Mouse (Mus musculus) fat pad, adult 2 months (tissue): ENCODE data around the gene Ttc21b.

Source experiments
- DNase-seq: peaks from one replicate; pipeline ENCODE4 v3.0.0-alpha.2; 2011; ENCODE audit warnings: low read depth, low spot score; ENCODE audit errors: extremely low read depth

Gene Ttc21b

DNA sequence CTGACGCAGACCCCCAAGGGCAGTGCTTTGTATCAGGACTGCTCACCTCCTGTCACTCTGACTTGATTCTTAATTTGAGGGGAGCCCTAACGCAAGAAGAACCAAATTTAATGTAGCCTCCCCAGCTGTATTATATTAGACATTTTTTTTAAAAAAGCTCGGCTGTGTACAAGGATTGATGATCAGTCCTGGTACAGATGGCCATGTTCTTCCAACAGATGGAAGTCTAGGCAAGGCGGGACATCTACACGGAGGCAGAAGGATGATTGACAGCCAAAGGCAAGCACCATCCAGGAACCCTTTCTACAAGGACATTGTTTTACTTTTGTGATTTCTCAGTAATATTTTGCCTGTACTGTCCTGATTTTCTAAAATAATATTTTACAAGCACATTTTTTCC, 83.3 kb downstream of the Ttc21b start:
- DNase-seq, result no peak

DNA sequence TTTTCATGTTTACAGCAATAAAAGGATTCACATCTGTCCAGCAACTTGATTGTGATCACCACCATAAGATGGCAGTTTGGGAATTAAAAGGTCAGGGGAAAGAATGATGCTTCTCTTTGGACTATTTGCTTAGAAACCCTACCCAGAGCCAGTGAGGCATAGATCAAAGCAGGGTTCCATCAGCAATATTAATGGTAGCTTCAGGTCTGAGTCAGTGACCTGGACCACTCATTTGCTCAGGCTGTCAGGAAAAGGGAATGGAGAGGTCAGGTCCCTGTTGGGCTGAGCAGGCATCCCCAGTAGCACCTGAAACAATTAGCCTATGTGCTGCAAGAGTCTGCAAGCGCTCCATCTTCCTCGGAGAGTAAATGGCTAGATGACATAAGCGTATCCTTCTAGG, 84.8 kb downstream of the Ttc21b start:
- DNase-seq, result no peak

GRCm38 (mm10) chr2:66170721-66171120, 85.7 kb downstream of the Ttc21b start:
- DNase-seq, result no peak

DNA sequence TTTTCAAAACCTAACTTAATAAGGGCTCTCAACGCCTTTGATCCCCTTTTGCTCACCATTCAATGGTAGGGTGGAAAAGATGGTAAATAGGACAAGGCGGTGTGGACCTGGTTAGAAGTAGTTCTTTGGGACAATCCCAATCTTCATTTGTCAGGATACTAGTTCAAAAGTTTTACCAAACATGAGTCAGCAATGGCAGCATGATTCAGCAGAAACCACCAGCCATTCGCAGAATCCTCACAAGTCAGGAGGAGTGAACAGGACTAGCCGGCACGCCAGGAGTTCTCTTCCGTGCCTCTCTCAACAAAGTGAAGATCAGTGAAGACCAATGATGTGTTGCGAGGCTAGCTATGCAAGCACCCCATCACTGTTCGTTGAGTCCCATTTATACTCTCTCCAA, 91.4 kb downstream of the Ttc21b start:
- DNase-seq, result no peak

- no peak for DNase-seq
Observed at GRCm38 (mm10) chr2:66158140-66158915, 98.1 kb downstream of the Ttc21b start.

- DNase-seq, result no peak
Observed at GRCm38 (mm10) chr2:66151436-66151835, 105.0 kb downstream of the Ttc21b start.

GRCm38 (mm10) chr2:66150531-66150930, 105.9 kb downstream of the Ttc21b start:
- DNase-seq, result no peak

DNA sequence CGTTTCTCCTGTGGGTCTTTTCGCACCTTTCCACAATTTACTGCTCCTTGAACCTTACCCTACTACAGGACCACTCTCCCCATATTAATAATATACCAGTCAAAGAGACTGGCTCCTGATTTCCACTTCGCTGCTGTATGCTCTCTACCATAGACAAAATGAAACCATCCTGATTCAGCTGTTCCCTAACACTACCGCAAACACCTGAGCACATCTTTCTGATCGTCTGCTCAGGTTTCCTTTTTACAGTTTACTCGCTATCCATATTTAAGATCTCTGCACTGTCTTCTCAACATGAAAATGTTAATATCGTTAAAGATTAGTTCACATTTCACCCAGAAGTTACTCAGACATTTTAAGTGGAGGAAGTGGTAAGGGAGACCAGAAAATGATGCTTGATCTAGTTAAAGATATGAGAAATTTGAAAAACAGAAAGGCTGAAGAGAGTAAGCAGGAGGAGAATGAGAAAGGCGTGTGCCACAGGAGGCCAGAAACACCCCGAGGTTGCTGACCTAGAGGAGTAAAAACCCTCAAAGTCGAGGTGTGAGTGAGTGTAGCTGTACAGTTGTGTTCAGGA, 107.7 kb downstream of the Ttc21b start:
- no peak for DNase-seq

DNA sequence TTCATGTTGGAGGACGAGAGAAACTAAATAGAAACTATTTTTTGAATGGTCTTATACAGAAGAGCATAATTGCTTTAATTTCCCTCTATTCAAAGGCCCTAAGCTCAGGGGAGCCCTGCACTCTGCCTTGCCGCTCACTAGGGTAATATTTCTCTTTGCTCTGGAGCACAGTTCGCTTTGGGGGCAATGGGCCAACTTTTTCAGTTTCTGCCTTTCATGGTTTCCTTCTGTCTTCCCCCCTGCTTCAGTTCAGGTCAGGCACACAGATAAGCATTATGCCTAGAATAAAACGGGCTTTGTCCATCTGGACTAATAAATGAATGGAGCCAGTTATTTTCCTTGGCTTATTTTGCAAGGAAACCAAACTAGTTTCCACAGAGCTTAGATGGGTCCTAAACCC, 109.9 kb downstream of the Ttc21b start:
- DNase-seq, result no peak

DNA sequence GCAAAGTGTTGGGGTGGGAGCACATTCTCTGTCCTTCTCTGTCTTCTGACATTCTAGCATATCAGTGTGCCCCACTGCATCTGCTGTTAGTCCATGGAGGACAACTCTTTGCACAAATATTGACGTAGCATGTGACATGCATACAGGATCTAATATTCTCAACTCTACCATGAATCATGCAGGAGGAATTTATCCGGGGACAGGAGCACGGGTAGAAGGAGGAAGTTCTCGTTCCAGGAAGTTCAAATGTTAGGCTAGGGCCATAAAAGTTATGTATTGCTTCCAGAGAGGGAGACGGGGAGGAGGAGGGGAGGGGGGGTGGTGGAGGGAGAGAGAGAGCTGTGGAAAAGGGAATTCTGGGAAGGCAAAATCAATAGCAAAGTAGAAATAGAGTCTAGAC, 111.6 kb downstream of the Ttc21b start:
- DNase-seq, result no peak

DNA sequence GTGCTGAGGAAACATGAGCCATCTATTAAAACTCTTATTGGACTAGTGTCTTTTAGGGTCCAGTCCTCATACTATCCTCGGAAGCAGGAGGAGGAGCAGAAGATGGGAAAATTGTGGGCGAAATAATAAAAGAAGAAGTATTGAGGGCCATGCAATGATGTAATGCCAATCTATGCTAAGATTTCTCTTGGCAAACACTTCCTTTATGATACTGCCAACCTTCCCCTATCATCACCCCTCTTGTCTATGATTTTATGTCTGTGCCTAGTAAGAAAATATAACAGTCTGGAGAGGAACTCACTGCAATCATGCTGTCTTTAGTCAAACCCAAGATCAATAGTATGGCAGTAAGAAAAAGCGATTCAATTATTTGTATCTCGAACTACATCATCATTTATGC, 113.1 kb downstream of the Ttc21b start:
- DNase-seq, result no peak

DNA sequence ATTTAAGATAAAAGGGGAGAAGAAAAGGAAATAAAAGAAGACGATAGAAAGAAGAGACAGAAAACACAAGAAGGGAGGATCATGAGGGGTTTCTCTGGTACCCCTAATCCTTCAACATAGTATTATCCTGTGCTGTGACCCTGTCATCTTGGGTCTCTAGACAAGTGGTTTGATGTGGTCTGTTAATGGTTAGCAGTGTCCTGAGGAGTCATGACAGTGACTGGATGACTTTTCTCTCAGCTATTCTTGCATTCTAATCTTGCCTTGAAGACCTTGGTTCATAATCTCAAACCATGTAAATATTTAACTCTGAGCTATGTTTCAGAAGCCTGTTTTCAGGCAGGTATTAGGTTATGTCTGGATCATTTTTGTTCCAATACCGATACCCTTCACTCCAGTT, 113.7 kb downstream of the Ttc21b start:
- no peak for DNase-seq

- no peak for DNase-seq
Observed at GRCm38 (mm10) chr2:66142268-66142667, 114.1 kb downstream of the Ttc21b start.

DNA sequence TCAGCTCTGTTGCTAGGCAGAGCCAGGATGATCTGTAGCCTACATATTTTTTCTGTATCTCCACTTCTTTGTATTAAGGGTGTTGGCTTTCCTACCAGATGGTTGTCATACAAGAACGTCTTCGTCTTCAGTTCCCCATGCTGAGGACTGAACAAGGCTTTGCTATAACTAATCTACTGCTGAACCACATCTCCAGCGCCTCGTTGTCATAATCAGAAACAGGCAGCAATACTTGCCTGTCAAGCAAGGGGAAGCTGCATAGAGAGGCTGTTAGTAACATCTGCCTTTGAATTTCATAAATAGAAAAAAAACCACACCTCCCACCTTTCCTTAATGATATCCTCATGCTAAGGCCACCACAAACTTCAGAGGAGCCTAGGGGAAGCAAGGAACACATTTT, 116.2 kb downstream of the Ttc21b start:
- DNase-seq, result no peak
